Mouse (Mus musculus): ENCODE data around the gene Bysl. TPM values are rescaled to one million over a fixed set of nuclear protein-coding genes. Genes with fewer than 3 reads are reported as not detected.

The Bysl gene
- polyA plus RNA-seq, 1 experiment from 2014 or later: 43.1 TPM

DNA sequence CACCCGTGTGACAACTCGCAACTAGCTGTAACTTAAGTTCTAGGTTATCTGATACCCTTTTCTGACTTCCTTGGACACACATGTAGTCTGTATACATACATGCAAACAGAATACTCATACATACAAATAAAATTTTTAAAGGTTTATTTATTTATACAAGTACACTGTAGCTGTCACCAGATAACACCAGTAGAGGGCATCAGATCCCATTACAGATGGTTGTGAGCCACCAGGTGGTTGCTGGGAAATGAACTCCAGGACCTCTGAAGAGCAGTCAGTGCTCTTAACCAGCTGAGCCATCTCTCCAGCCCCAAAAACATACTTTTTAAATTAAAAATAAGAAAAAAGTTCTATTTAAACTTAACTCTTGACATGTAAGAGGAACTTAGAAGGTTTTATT lies 31.7 kb upstream of the Bysl start:
- H3K27me3 ChIP-seq (replicated peaks; ENCODE audit: control insufficient read depth, insufficient read depth, low read length): no peaks in the 10 kb centered on the region
- H3K4me2 ChIP-seq: no peak overlapping the region
- H3K9ac ChIP-seq (ENCODE audit: low read depth, low read length): no peak overlapping the region
- H3K36me3 ChIP-seq (ENCODE audit: control insufficient read depth, insufficient read depth, low read length): no peaks in the 10 kb centered on the region
- no peaks in the 10 kb centered on the region; the same call in 1 of the 2 replicates for H3K4me1 ChIP-seq (replicated peaks; ENCODE audit: control insufficient read depth, insufficient read depth, low read length)
- WGBS: 86% methylated on average over 2 of the region's 2 CpGs
- H3K9me3 ChIP-seq (ENCODE audit: control insufficient read depth, low read length): no peaks in the 10 kb centered on the region
- H3K27ac ChIP-seq (ENCODE audit: low read depth, low read length): no peak overlapping the region
- no peak for DNase-seq (ENCODE audit: low spot score)
- no peak overlapping the region for H3K4me3 ChIP-seq (ENCODE audit: low read depth, low read length)
- ATAC-seq (replicated peaks; ENCODE audit: low FRiP score): no peak

DNA sequence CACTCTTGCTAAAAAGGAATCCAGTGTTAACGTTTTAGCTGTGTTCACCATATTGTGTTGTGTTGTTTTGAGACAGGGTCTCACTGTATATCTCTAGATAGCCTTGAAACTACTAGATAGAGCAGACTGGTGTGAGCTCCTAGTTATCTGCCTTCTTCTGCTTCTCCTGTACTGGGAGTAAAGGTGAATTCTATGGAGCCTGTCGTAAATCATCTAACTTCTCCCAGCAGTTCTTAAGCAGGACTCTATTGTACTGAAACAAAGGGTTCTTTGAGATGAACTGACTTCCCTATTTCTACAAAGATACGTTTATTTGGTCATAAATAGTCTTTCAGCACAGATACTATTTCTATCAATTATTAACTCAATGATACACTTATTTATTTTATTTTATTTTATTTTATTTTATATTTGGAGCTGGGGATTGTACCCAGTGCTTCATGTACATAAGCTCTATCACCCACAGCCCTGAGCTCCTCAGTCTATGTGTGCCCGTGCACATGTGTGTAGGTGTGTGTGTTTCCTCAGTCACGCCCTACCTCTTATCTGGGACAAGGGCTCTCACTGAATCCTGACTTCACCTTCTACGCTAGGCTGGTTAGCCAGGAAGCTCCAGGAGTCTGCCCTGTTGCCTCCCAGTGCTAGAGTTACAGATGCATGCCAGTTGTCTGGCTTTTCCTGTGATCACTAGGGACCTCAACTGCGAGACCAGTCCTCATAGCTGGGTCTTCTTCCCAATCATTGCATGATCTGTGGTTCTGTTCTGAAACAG lies 22.9 kb upstream of the Bysl start:
- H3K27ac ChIP-seq (ENCODE audit: low read depth, low read length): no peak overlapping the region
- H3K9ac ChIP-seq (ENCODE audit: low read depth, low read length): no peak overlapping the region
- no peaks in the 10 kb centered on the region for H3K27me3 ChIP-seq (replicated peaks; ENCODE audit: control insufficient read depth, insufficient read depth, low read length)
- whole genome bisulfite sequencing: 73% methylated on average over 7 of the region's 7 CpGs
- H3K4me3 ChIP-seq (ENCODE audit: low read depth, low read length): no peak overlapping the region
- no peak overlapping the region for H3K4me2 ChIP-seq
- DNase-seq (ENCODE audit: low spot score): no peak
- H3K4me1 ChIP-seq (replicated peaks; ENCODE audit: control insufficient read depth, insufficient read depth, low read length): peaks cover 20% of the 10 kb centered on the region
- ATAC-seq (replicated peaks; ENCODE audit: low FRiP score): no peak
- no peaks in the 10 kb centered on the region for H3K36me3 ChIP-seq (ENCODE audit: control insufficient read depth, insufficient read depth, low read length)
- no peaks in the 10 kb centered on the region for H3K9me3 ChIP-seq (ENCODE audit: control insufficient read depth, low read length)

GRCm38 (mm10) chr17:47632181-47632840 lies 21.0 kb upstream of the Bysl start:
- Histone ChIP-seq H3K36me3 (ENCODE audit: control insufficient read depth, insufficient read depth, low read length) (no peaks in the 10 kb centered on the region), H3K27ac (ENCODE audit: low read depth, low read length) (no peak overlapping the region), H3K4me3 (ENCODE audit: low read depth, low read length) (no peak overlapping the region), H3K4me2 (peak overlapping the region; percentile 23; the same call in 1 of the 2 replicates), H3K9me3 (ENCODE audit: control insufficient read depth, low read length) (no peaks in the 10 kb centered on the region), H3K9ac (ENCODE audit: low read depth, low read length) (no peak overlapping the region), H3K27me3 (replicated peaks; ENCODE audit: control insufficient read depth, insufficient read depth, low read length) (no peaks in the 10 kb centered on the region), H3K4me1 (replicated peaks; ENCODE audit: control insufficient read depth, insufficient read depth, low read length) (peaks cover 26% of the 10 kb centered on the region)
- 67% methylated on average over 4 of the region's 4 CpGs for WGBS
- ATAC-seq (replicated peaks; ENCODE audit: low FRiP score) (no peak), DNase-seq (ENCODE audit: low spot score) (no peak)

- 1% methylated on average over 3 of the region's 3 CpGs for WGBS
- H3K4me2 ChIP-seq: peak within 1 kb of the TSS; percentile 100
- peak within 1 kb of the TSS; percentile 63 for H3K4me3 ChIP-seq (ENCODE audit: low read depth, low read length)
- no peaks in the 10 kb centered on the region for H3K9me3 ChIP-seq (ENCODE audit: control insufficient read depth, low read length)
- H3K27ac ChIP-seq (ENCODE audit: low read depth, low read length): peak within 1 kb of the TSS; percentile 87
- H3K36me3 ChIP-seq (ENCODE audit: control insufficient read depth, insufficient read depth, low read length): peaks cover 8% of the 10 kb centered on the region
- DNase-seq (ENCODE audit: low spot score): no peak
- no peak; the same call in 1 of the 2 replicates for ATAC-seq (replicated peaks; ENCODE audit: low FRiP score)
- no peaks in the 10 kb centered on the region for H3K27me3 ChIP-seq (replicated peaks; ENCODE audit: control insufficient read depth, insufficient read depth, low read length)
- H3K4me1 ChIP-seq (replicated peaks; ENCODE audit: control insufficient read depth, insufficient read depth, low read length): peaks cover 26% of the 10 kb centered on the region
- peak within 1 kb of the TSS; percentile 81 for H3K9ac ChIP-seq (ENCODE audit: low read depth, low read length)
These were observed 19.4 kb upstream of the Bysl start, which contains the start of gene Usp49 for GRCm38 (mm10) chr17:47630678-47631065. TSS of gene Usp49 (plus strand) at chr17:47630690.

DNA sequence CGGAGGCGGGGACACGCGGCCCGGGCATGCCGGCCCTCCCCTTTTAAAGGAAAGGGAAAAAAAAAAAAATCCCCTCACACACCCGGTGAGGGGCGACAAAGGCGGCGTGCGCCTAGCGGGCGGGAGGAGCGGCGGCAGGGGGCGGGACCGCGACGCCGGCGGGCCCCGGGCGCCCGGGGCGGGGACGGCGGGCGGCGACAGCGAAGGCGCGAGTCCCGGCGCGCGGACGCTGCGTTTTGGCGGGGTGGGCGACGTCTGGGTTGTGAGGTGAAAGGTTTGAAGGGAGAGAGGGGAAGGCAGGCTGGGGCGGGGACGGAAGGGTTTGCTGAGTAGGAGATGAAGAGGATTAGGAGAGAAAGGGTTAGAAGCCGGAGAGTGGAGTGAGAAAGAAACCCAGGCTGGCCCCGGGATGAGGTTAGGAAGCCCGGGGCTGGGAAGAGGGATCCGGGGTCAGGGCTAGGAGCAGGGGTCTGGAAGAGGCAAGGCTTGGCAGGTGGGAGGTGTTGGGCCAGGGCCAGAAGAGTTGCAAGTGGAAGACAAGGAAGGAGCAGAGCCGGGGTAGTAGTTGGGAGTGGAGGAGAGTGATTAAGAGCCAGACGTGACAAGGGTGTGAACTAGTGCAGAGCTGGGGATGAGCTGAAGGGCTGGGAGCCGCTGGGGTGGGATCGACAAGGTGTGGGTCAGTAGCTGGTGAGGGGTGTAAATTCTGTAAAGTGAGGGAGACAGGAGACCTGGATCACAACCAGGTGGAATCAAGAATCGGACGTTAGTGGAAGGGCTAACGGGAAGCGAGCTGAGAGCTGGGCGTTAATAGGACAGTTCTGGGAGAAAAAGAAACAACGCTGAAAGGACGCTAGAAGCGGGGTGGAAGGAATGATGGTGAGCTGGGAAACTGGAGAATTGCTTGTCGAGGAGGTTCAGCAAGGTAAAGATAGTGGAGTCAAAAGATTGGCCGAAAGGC lies 18.7 kb upstream of the Bysl start:
- Histone ChIP-seq H3K9ac (ENCODE audit: low read depth, low read length) (peak overlapping the region; percentile 81), H3K4me1 (replicated peaks; ENCODE audit: control insufficient read depth, insufficient read depth, low read length) (peaks cover 26% of the 10 kb centered on the region), H3K27me3 (replicated peaks; ENCODE audit: control insufficient read depth, insufficient read depth, low read length) (no peaks in the 10 kb centered on the region), H3K9me3 (ENCODE audit: control insufficient read depth, low read length) (no peaks in the 10 kb centered on the region), H3K4me2 (peak overlapping the region; percentile 100), H3K36me3 (ENCODE audit: control insufficient read depth, insufficient read depth, low read length) (peaks cover 12% of the 10 kb centered on the region), H3K27ac (ENCODE audit: low read depth, low read length) (peak overlapping the region; percentile 87), H3K4me3 (ENCODE audit: low read depth, low read length) (peak overlapping the region; percentile 63)
- DNase-seq (ENCODE audit: low spot score) (no peak), ATAC-seq (replicated peaks; ENCODE audit: low FRiP score) (peak; percentile 58)
- under 1% methylated on average over 61 of the region's 61 CpGs for WGBS

DNA sequence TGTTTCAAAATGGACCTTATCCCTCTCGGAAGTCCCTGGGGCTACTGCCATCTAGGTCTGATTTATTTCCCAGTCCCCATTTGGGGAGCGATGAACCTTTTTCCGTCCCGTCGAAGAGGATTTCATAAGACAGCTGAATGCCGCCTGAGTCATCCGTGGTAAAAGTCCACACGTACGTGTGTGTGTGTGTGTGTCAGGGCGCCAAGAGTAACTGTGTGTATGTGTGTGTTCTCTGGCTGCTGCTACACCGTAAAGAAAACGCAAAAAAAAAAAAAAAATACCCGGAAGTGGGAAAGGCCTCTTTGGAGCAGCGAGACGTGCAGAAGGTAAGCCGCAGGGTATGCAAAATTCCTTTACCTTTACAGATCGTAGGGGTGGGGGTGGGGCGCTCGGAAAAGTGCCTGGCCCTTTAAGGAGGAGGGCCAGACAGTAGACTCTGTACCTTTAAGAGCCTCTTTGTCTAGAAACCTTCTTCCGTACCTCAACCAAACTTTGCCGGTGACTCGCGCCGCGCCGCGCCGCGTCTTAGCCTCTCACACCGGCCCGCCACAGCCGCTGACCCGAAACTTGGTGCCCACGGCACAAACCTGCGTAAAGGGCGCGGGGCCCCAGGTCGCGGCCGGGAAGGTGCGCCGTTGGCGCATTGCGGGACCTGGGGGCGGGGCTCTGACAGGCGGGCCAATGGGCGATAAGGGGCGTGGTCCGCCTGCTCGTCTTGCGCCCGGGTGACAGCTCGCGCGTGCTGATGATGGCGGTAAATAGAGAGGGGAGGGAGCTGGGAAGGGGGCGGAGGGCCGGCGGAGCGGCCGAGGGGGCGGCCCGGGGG lies 17.8 kb upstream of the Bysl start:
- H3K9ac ChIP-seq (ENCODE audit: low read depth, low read length): peak overlapping the region; percentile 81
- under 1% methylated on average over 62 of the region's 63 CpGs for WGBS
- H3K4me3 ChIP-seq (ENCODE audit: low read depth, low read length): peak overlapping the region; percentile 63
- H3K27me3 ChIP-seq (replicated peaks; ENCODE audit: control insufficient read depth, insufficient read depth, low read length): no peaks in the 10 kb centered on the region
- H3K4me2 ChIP-seq: peak overlapping the region; percentile 100
- ATAC-seq (replicated peaks; ENCODE audit: low FRiP score) (peak; percentile 89), DNase-seq (ENCODE audit: low spot score) (peak; percentile 96)
- H3K27ac ChIP-seq (ENCODE audit: low read depth, low read length): peak overlapping the region; percentile 87
- no peaks in the 10 kb centered on the region for H3K9me3 ChIP-seq (ENCODE audit: control insufficient read depth, low read length)
- peaks cover 26% of the 10 kb centered on the region for H3K4me1 ChIP-seq (replicated peaks; ENCODE audit: control insufficient read depth, insufficient read depth, low read length)
- H3K36me3 ChIP-seq (ENCODE audit: control insufficient read depth, insufficient read depth, low read length): peaks cover 14% of the 10 kb centered on the region

DNA sequence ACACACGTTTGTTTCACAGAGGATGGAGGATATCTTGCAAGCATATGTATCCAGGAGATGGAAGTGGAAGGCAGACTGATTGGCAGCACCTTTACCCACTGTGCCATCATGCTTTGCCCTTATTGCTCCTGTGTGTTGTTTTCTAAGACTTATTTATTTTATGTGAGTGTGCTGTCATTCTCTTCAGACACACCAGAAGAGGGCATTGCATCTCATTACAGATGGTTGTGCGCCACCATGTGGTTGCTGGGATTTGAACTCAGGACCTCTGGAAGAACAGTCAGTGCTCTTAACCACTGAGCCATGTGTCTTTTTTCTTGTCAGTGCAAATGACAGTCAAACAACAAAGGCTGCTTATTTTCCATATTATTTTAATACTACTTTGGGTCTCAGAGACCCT lies 16.5 kb upstream of the Bysl start:
- H3K9ac ChIP-seq (ENCODE audit: low read depth, low read length): peak overlapping the region; percentile 69
- H3K4me1 ChIP-seq (replicated peaks; ENCODE audit: control insufficient read depth, insufficient read depth, low read length): peaks cover 21% of the 10 kb centered on the region
- H3K27me3 ChIP-seq (replicated peaks; ENCODE audit: control insufficient read depth, insufficient read depth, low read length): no peaks in the 10 kb centered on the region
- peak overlapping the region; percentile 87 for H3K27ac ChIP-seq (ENCODE audit: low read depth, low read length)
- peaks cover 25% of the 10 kb centered on the region for H3K36me3 ChIP-seq (ENCODE audit: control insufficient read depth, insufficient read depth, low read length)
- 70% methylated on average over 2 of the region's 2 CpGs for WGBS
- peak overlapping the region; percentile 63 for H3K4me3 ChIP-seq (ENCODE audit: low read depth, low read length)
- no peak for ATAC-seq (replicated peaks; ENCODE audit: low FRiP score)
- no peak for DNase-seq (ENCODE audit: low spot score)
- H3K4me2 ChIP-seq: peak overlapping the region; percentile 100
- no peaks in the 10 kb centered on the region for H3K9me3 ChIP-seq (ENCODE audit: control insufficient read depth, low read length)

DNA sequence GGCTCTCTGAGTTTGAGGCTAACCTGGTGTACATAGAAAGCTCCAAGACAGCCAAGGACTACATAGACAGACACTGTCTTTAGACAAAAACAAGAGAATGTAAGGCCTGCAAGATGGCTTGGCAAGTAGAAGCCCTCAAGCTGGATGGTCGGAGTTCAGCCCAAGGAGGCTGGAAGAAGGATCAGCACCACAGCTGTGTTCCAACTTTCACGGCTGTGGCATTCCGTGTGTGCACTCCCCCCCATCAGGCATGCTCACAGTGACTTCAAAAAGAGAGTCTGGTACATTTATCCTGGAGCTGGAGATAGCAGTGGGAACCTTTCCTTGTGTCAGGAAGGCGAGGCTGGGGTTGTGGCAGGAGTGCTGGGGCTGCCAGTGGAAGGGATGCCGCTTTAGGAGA lies 14.7 kb upstream of the Bysl start:
- WGBS: 86% methylated on average over 5 of the region's 5 CpGs
- DNase-seq (ENCODE audit: low spot score) (no peak), ATAC-seq (replicated peaks; ENCODE audit: low FRiP score) (no peak)
- Histone ChIP-seq H3K4me3 (ENCODE audit: low read depth, low read length) (no peak overlapping the region), H3K27me3 (replicated peaks; ENCODE audit: control insufficient read depth, insufficient read depth, low read length) (no peaks in the 10 kb centered on the region), H3K4me2 (no peak overlapping the region), H3K27ac (ENCODE audit: low read depth, low read length) (no peak overlapping the region), H3K9me3 (ENCODE audit: control insufficient read depth, low read length) (no peaks in the 10 kb centered on the region), H3K9ac (ENCODE audit: low read depth, low read length) (no peak overlapping the region), H3K4me1 (replicated peaks; ENCODE audit: control insufficient read depth, insufficient read depth, low read length) (peaks cover 15% of the 10 kb centered on the region), H3K36me3 (ENCODE audit: control insufficient read depth, insufficient read depth, low read length) (peaks cover 34% of the 10 kb centered on the region)
